Comparison of ENCODE assay signal across 9 mouse cellular contexts in the genomic region with DNA sequence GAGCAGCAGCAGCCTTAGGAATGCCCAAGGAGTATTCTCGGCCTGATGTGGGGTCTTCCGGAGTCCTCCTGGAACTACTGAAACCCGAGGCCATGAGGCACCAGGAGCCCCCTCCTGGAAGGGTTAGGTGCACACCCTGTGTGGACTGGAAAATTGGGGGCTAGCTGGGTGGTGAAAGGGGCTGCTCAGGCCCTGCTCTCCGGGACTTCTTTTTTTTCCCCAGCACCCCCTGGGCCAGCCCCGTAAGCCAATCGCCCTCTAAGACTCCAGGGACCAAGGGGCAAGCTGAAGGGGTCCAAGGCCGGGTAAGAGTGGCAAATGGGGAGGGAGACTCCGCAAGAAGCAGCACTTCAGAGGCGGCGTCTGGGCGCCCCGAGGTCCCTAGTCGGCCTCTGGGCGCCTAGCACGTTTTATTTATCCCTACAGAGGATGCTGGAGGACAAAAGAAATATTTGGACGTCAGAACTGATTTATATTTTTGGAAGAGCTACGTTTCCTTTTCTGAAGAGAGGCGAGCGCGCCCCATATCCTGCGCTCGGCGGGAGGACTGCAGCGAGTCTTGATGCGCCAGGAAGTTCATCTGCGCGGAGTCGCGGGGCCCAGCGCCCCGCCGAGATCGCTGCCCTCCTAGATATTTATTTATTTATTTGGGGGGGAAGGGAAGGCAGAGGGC. TPM values are rescaled to one million over a fixed set of nuclear protein-coding genes. Genes with fewer than 3 reads are reported as not detected.
A peak's percentile ranks its signal among the peaks of the same experiment; 100 is the strongest.
DNase-seq lines count a peak whose midpoint lies in the region; ATAC-seq and TF ChIP-seq lines count a peak whose summit lies in the region.
"Had no signal": no experiment of that assay in that cellular context is flagged by ENCODE, and none has a peak within 500 bp of the region (broad histone marks: within the 10 kb centered on the region; RNA-seq: fewer than 3 reads in every experiment).

No protein-coding gene starts in this region.

- 0 out of 2 replicates have a peak, but pooled peaks have one; percentile 15 for ATAC-seq in lung, embryonic 14.5 days (ENCODE audit: insufficient read depth)
- peak; percentile 6; the same call in 1 of the 2 replicates for ATAC-seq in embryonic facial prominence, embryonic 13.5 days (ENCODE audit: insufficient number of reproducible peaks, insufficient read depth, low FRiP score, low TSS enrichment, low read depth)
- ATAC-seq in intestine, embryonic 16.5 days = peak; percentile 12; the same call in 1 of the 2 replicates
- ATAC-seq in neural tube, embryonic 15.5 days (ENCODE audit: low FRiP score) = no peak

- WGBS in lung, embryonic 14.5 days = under 1% methylated on average over 33 of the region's 33 CpGs
- under 1% methylated on average over 33 of the region's 33 CpGs for WGBS in embryonic facial prominence, embryonic 13.5 days
- 1% methylated on average over 33 of the region's 33 CpGs for WGBS in intestine, embryonic 16.5 days
- under 1% methylated on average over 33 of the region's 33 CpGs for WGBS in neural tube, embryonic 15.5 days

- peak overlapping the region; percentile 29 for H3K4me3 ChIP-seq in lung, embryonic 14.5 days (ENCODE audit: low read depth, low read length)
- peak overlapping the region; percentile 30 for H3K4me3 ChIP-seq in embryonic facial prominence, embryonic 13.5 days
- peak overlapping the region; percentile 30 for H3K4me3 ChIP-seq in intestine, embryonic 16.5 days (ENCODE audit: low read length)
- H3K4me3 ChIP-seq in neural tube, embryonic 15.5 days (replicated peaks) = no peak overlapping the region

- no peaks in the 10 kb centered on the region for H3K36me3 ChIP-seq in lung, embryonic 14.5 days (ENCODE audit: insufficient read depth)
- no peaks in the 10 kb centered on the region for H3K36me3 ChIP-seq in embryonic facial prominence, embryonic 13.5 days
- no peaks in the 10 kb centered on the region for H3K36me3 ChIP-seq in intestine, embryonic 16.5 days (ENCODE audit: control insufficient read depth, insufficient read depth, low read length)
- no peaks in the 10 kb centered on the region for H3K36me3 ChIP-seq in neural tube, embryonic 15.5 days

- DNase-seq in lung, embryonic 14.5 days = peak; percentile 77
- no peak for DNase-seq in lung, adult 18-20 months
- DNase-seq in right cerebral cortex, adult 18-20 months = no peak
- no peak for DNase-seq in urinary bladder, postnatal 14 days (ENCODE audit: low spot score)
- DNase-seq: kidney, postnatal 36 days; right cerebral cortex, postnatal 14 days had no signal

- peak overlapping the region; percentile 88 for H3K27ac ChIP-seq in lung, embryonic 14.5 days (ENCODE audit: low read depth)
- no peak overlapping the region for H3K27ac ChIP-seq in embryonic facial prominence, embryonic 13.5 days
- H3K27ac ChIP-seq in intestine, embryonic 16.5 days (ENCODE audit: low read length) = peak overlapping the region; percentile 80
- H3K27ac ChIP-seq in neural tube, embryonic 15.5 days (replicated peaks) = no peak overlapping the region

- H3K9ac ChIP-seq in lung, embryonic 14.5 days = peak overlapping the region; percentile 33
- H3K9ac ChIP-seq in embryonic facial prominence, embryonic 13.5 days = peak overlapping the region; percentile 61
- H3K9ac ChIP-seq in intestine, embryonic 16.5 days (ENCODE audit: low read depth, low read length) = peak overlapping the region; percentile 58
- no peak overlapping the region for H3K9ac ChIP-seq in neural tube, embryonic 15.5 days (replicated peaks)

- peak overlapping the region; percentile 61 for H3K4me2 ChIP-seq in lung, embryonic 14.5 days
- H3K4me2 ChIP-seq in embryonic facial prominence, embryonic 13.5 days = peak overlapping the region; percentile 59
- peak overlapping the region; percentile 73 for H3K4me2 ChIP-seq in intestine, embryonic 16.5 days (ENCODE audit: low read depth, low read length)
- peak overlapping the region; percentile 28 for H3K4me2 ChIP-seq in neural tube, embryonic 15.5 days

- H3K4me1 ChIP-seq in lung, embryonic 14.5 days (ENCODE audit: insufficient read depth) = 0 out of 2 replicates have a peak, but pooled peaks cover 3% of the 10 kb centered on the region
- peaks cover 44% of the 10 kb centered on the region for H3K4me1 ChIP-seq in embryonic facial prominence, embryonic 13.5 days
- H3K4me1 ChIP-seq in intestine, embryonic 16.5 days (ENCODE audit: control insufficient read depth, insufficient read depth, low read length) = peaks cover 5% of the 10 kb centered on the region; the same call in 1 of the 2 replicates
- peaks cover 24% of the 10 kb centered on the region for H3K4me1 ChIP-seq in neural tube, embryonic 15.5 days

- H3K9me3 ChIP-seq in lung, embryonic 14.5 days (ENCODE audit: low read depth, low read length) = no peaks in the 10 kb centered on the region
- no peaks in the 10 kb centered on the region for H3K9me3 ChIP-seq in embryonic facial prominence, embryonic 13.5 days
- H3K9me3 ChIP-seq in intestine, embryonic 16.5 days (ENCODE audit: control insufficient read depth, low read length) = no peaks in the 10 kb centered on the region
- H3K9me3 ChIP-seq in neural tube, embryonic 15.5 days (replicated peaks) = no peaks in the 10 kb centered on the region

- peaks cover 95% of the 10 kb centered on the region for H3K27me3 ChIP-seq in lung, embryonic 14.5 days (ENCODE audit: insufficient read depth, low read length)
- H3K27me3 ChIP-seq in embryonic facial prominence, embryonic 13.5 days = peaks cover 98% of the 10 kb centered on the region
- H3K27me3 ChIP-seq in intestine, embryonic 16.5 days (replicated peaks; ENCODE audit: control insufficient read depth, insufficient read depth, low read length) = peaks cover 69% of the 10 kb centered on the region
- peaks cover 94% of the 10 kb centered on the region for H3K27me3 ChIP-seq in neural tube, embryonic 15.5 days (replicated peaks)

- peak; percentile 12; the same call in 1 of the 2 replicates for TF ChIP-seq CTCF in lung, embryonic 14.5 days (IDR thresholded peaks at IDR 0.05; ENCODE audit: low read depth)

RNA-seq across cellular contexts. Expression of gene Foxf2, which starts 5.7 kb away (rescaled TPM):
- 37.7 and 43.2 TPM in 2 replicates for polyA plus RNA-seq in lung, embryonic 14.5 days (2014; fragmentation: Nextera tagmentation; extraction: Ambion mirVana)
- polyA plus RNA-seq in embryonic facial prominence, embryonic 13.5 days (2015; fragmentation: Nextera tagmentation; extraction: Ambion mirVana) = 3.9 and 7.5 TPM in 2 replicates
- polyA plus RNA-seq in intestine, embryonic 16.5 days (2015; fragmentation: Nextera tagmentation; extraction: Ambion mirVana) = 11.4 and 13.7 TPM in 2 replicates
- 4.5 and 6.3 TPM in 2 replicates for polyA plus RNA-seq in neural tube, embryonic 15.5 days (2015; fragmentation: Nextera tagmentation; extraction: Ambion mirVana)

Comparison
In these comparisons a context has a peak if more than half of its experiments do, and no peak if none do; other contexts are left out.
1. H3K27ac ChIP-seq: peak in lung, embryonic 14.5 days (single experiment) and intestine, embryonic 16.5 days (single experiment); none in embryonic facial prominence, embryonic 13.5 days (single experiment) and neural tube, embryonic 15.5 days (single experiment).
2. Peak in every context shown above with its lines, with median percentiles within 50 percentile points of each other: H3K4me2 ChIP-seq.